Mouse (Mus musculus) liver, postnatal 0 days (tissue): ENCODE results near the gene Cyb561d2. TPM values are rescaled to one million over a fixed set of nuclear protein-coding genes. Genes with fewer than 3 reads are reported as not detected.
A peak's percentile ranks its signal among the peaks of the same experiment; 100 is the strongest.
"Not testable (repeated sequence)": the region's sequence is repeated elsewhere in the genome, so short reads cannot be mapped to it uniquely, and the experiment has no call there.

ENCODE experiments used
- ATAC-seq: fragments of 200-750 bp; cut with Nextera tagmentation; 2 replicates; pipeline ENCODE4 v1.8.0; 2017; ENCODE audit warnings: mild to moderate bottlenecking, moderate library complexity
- DNase-seq: peaks from one replicate; pipeline ENCODE4 v3.0.0-alpha.2; 2016
- H3K27ac ChIP-seq: fragments of 300-500 bp; sonication (generic); 2 replicates; pipeline ENCODE4 v1.5.1; 2014; ENCODE audit warnings: antibody characterized with exemption, moderate library complexity, mild to moderate bottlenecking, low read depth
- H3K27me3 ChIP-seq: fragments of 300-500 bp; sonication (generic); 2 replicates; pipeline ENCODE4 v1.6.1; 2014; ENCODE audit warnings: low read length, control low read depth, mixed read lengths; ENCODE audit not compliant: insufficient read depth
- H3K36me3 ChIP-seq: fragments of 300-500 bp; sonication (generic); replicated peaks from 2 replicates; pipeline ENCODE4 v1.6.1; 2014; ENCODE audit warnings: mild to moderate bottlenecking, control low read depth, low read length, moderate library complexity, mixed read lengths; ENCODE audit not compliant: insufficient read depth
- H3K4me1 ChIP-seq: fragments of 300-500 bp; sonication (generic); 2 replicates; pipeline ENCODE4 v1.6.1; 2014; ENCODE audit warnings: antibody characterized with exemption, mild to moderate bottlenecking, control low read depth; ENCODE audit not compliant: insufficient read depth
- H3K4me2 ChIP-seq: fragments of 300-500 bp; sonication (generic); 2 replicates; pipeline ENCODE4 v1.6.1; 2014; ENCODE audit warnings: low read depth, mild to moderate bottlenecking, low read length, moderate library complexity, mixed read lengths
- H3K4me3 ChIP-seq: fragments of 300-500 bp; sonication (generic); 2 replicates; pipeline ENCODE4 v1.5.1; 2014; ENCODE audit warnings: low read depth, low read length
- H3K9ac ChIP-seq: fragments of 300-500 bp; sonication (generic); replicated peaks from 2 replicates; pipeline ENCODE4 v1.6.1; 2014; ENCODE audit warnings: mild to moderate bottlenecking, moderate library complexity
- H3K9me3 ChIP-seq: fragments of 300-500 bp; sonication (generic); 2 replicates; pipeline ENCODE4 v1.6.1; 2016; ENCODE audit warnings: mild to moderate bottlenecking, control low read depth, low read length, mixed read lengths
- CTCF ChIP-seq: sonication (generic); IDR thresholded peaks from 2 replicates; pipeline ENCODE4 v1.5.1; 2016; ENCODE audit warnings: antibody characterized with exemption, low read depth
- EP300 ChIP-seq: IDR thresholded peaks from 2 replicates; pipeline ENCODE4 v1.6.1; 2016; ENCODE audit warnings: antibody characterized with exemption, low read depth, mild to moderate bottlenecking
- WGBS: fragments of 180-500 bp; shearing (Covaris S2); extraction: QIAGEN DNeasy Blood & Tissue Kit; methylation state at CpG from one replicate; pipeline ENCODE4 v1.1.7; 2014; ENCODE audit not compliant: insufficient replicate concordance; 5-methylcytosine and 5-hydroxymethylcytosine counted together
- polyA plus RNA-seq: library from polyadenylated mRNA; unstranded; fragments of >200 nt; fragmentation: Nextera tagmentation; extraction: Ambion mirVana; gene quantifications from 2 replicates; pipeline ENCODE4 v1.2.1, GENCODE M21; 2015

Gene Cyb561d2
- polyA plus RNA-seq, 1 experiment from 2014 or later = 18.5 TPM

DNA sequence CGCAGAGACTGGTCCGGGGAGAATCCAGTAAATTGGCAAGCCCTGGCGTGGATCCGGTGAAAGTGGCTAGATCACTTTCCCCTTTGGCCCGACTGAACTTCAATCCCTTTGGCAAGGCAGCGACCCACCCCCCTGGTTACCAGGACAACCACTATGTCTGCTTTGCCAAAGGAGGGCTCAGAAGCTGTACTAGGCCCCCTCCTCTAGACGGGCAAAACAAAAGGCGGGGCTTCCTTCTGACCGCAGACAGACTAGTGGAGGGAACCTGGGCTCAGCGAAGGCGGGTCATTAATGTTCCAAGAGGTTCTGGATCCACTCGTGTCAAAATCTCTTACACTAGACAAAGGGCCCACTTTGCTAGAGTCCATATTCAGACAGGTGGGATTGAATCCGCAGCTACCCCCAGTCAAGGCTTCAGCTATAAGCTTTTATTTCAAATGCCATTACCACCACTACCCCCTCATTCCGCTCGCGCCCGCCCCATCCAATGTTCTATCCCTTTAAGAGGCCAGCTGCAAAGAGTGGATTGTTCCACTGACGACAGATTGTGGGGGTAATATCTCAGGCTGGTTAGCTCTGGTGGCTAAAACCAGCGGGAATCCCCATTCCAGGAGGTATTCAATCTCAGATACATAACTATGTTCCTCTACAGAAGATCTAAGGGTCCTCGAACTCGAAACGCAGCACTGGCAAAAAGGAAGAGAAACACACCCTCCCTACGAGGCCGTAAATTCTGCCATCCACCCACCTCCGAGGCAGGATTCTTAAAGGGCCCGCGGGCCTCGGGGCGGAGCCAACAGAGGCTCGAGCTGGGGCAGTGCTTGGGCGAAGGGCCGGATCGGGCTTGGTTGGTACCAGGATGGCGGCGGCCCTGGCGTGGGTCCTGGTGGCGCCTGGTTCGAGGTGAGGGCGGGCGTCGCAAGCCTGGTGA, 26.6 kb upstream of the Cyb561d2 start:
- Histone ChIP-seq H3K4me2 (peak overlapping the region; percentile 90), H3K36me3 (peaks cover 18% of the 10 kb centered on the region), H3K27ac (peak overlapping the region; percentile 87), H3K4me3 (peak overlapping the region; percentile 94), H3K27me3 (no peaks in the 10 kb centered on the region), H3K9ac (peak overlapping the region; percentile 86), H3K4me1 (peaks cover 71% of the 10 kb centered on the region), H3K9me3 (no peaks in the 10 kb centered on the region)
- TF ChIP-seq CTCF (no peak), EP300 (peak; percentile 78)
- ATAC-seq (peak; percentile 83), DNase-seq (peak; percentile 89)
- 0% methylated on average over 40 of the region's 41 CpGs for WGBS

- H3K4me3 ChIP-seq = peak within 1 kb of the TSS; percentile 94
- DNase-seq = peak; percentile 64
- H3K9me3 ChIP-seq = no peaks in the 10 kb centered on the region
- H3K27me3 ChIP-seq = no peaks in the 10 kb centered on the region
- WGBS = 36% methylated on average over 18 of the region's 18 CpGs
- H3K27ac ChIP-seq = peak within 1 kb of the TSS; percentile 87
- ATAC-seq = no peak
- TF ChIP-seq EP300 = peak; percentile 42; the same call in 1 of the 2 replicates
- no peak for TF ChIP-seq CTCF
- peaks cover 18% of the 10 kb centered on the region for H3K36me3 ChIP-seq
- H3K4me1 ChIP-seq = peaks cover 74% of the 10 kb centered on the region
- peak within 1 kb of the TSS; percentile 90 for H3K4me2 ChIP-seq
- peak within 1 kb of the TSS; percentile 86 for H3K9ac ChIP-seq
Observed at GRCm38 (mm10) chr9:107567702-107568319, 25.8 kb upstream of the Cyb561d2 start, which contains the start of gene Hyal2. Gene Hyal2 (plus strand): TSS chr9:107567945.

DNA sequence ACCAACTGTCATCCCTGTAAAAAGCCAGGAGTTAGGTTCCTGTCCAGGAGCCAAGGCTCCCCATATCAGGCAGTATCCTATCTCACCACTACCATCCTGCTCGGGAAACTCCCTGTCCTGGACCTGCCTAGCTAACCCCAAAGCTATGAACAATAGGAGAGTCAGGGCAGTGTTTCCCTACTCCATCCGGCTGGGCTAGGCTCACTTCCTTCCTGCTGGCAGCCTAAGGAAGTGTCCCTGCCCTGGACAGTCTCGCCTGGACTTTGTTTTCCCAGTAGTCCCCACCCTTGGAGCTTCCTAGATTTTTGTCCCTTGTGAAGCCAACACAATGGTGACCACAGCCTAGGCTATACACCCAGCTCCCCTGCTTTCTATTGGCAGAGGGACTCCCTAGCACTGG, 24.9 kb upstream of the Cyb561d2 start:
- ATAC-seq (no peak), DNase-seq (no peak)
- no peaks in the 10 kb centered on the region for H3K27me3 ChIP-seq
- H3K4me2 ChIP-seq = peak overlapping the region; percentile 90
- H3K27ac ChIP-seq = peak overlapping the region; percentile 87
- H3K4me3 ChIP-seq = 0 out of 2 replicates have a peak overlapping the region, but pooled peaks have one; percentile 94
- no peaks in the 10 kb centered on the region for H3K9me3 ChIP-seq
- H3K9ac ChIP-seq = peak overlapping the region; percentile 86; the same call in 1 of the 2 replicates
- no peak for TF ChIP-seq CTCF
- TF ChIP-seq EP300 = 0 out of 2 replicates have a peak, but pooled peaks have one; percentile 16
- peaks cover 70% of the 10 kb centered on the region for H3K4me1 ChIP-seq
- peaks cover 17% of the 10 kb centered on the region for H3K36me3 ChIP-seq
- 39% methylated on average over 3 of the region's 3 CpGs for WGBS

- TF ChIP-seq EP300 (no peak), CTCF (peak; percentile 95)
- DNase-seq = peak; percentile 89
- Histone ChIP-seq H3K4me3 (no peak overlapping the region), H3K27ac (peak overlapping the region; percentile 87), H3K4me2 (peak overlapping the region; percentile 90), H3K27me3 (no peaks in the 10 kb centered on the region), H3K36me3 (peaks cover 24% of the 10 kb centered on the region), H3K9ac (peak overlapping the region; percentile 26; the same call in 1 of the 2 replicates), H3K9me3 (no peaks in the 10 kb centered on the region), H3K4me1 (peaks cover 63% of the 10 kb centered on the region)
- ATAC-seq = no peak
- 47% methylated on average over 15 of the region's 15 CpGs for WGBS
Observed at GRCm38 (mm10) chr9:107566041-107566709, 24.2 kb upstream of the Cyb561d2 start.

DNA sequence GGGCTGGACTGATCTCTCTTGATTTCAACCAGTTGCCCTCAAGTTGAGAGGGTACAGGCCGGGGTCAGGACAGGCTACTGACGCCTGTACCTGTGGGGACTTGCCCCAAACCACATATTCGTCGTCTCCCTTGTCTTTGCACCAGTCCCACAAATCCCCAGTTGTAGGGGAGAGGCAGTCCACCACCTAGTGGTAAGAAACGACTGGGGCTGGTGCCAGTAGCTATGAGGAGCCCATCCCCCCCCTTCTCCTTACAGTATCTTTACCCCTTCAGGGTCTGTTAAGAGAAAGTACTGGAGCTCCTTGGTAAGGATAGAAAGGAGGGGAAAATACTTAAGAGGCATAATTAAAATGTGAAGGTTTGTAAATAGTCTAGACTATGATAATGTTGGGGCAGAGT, 23.6 kb upstream of the Cyb561d2 start:
- 50% methylated on average over 5 of the region's 5 CpGs for WGBS
- DNase-seq, H3K4me2 ChIP-seq, ATAC-seq, H3K4me3 ChIP-seq, H3K9me3 ChIP-seq, H3K27me3 ChIP-seq: not testable (repeated sequence)
- peaks cover 57% of the 10 kb centered on the region for H3K4me1 ChIP-seq
- H3K27ac ChIP-seq = peak overlapping the region; percentile 87; the same call in 1 of the 2 replicates
- TF ChIP-seq CTCF = peak; percentile 46
- peaks cover 30% of the 10 kb centered on the region for H3K36me3 ChIP-seq
- H3K9ac ChIP-seq = peak overlapping the region; percentile 26; the same call in 1 of the 2 replicates
